Mouse (Mus musculus) left cerebral cortex, postnatal 25 days (tissue): ENCODE measurements around the gene Cbx4. TPM values are rescaled to one million over a fixed set of nuclear protein-coding genes. Genes with fewer than 3 reads are reported as not detected.

Experiments used
- DNase-seq, 2 experiments: peaks; one replicate each; pipeline ENCODE4 v3.0.0; 2022; ENCODE audit warnings: low spot score in 2 of 2, mixed read lengths in 1 of 2
- intact Hi-C: fragments of 180-260 bp; cut with DNase I; formaldehyde crosslinking; loops from one replicate; pipeline ENCODE4 v1.15.1; 2025
- total RNA-seq, 2 experiments: library from RNA; stranded (reverse); gene quantifications; 2 replicates each; pipeline ENCODE4 v1.2.3; 2021

Gene Cbx4
- total RNA-seq, 2 experiments from 2014 or later = 59.5 to 66.2 TPM

DNA sequence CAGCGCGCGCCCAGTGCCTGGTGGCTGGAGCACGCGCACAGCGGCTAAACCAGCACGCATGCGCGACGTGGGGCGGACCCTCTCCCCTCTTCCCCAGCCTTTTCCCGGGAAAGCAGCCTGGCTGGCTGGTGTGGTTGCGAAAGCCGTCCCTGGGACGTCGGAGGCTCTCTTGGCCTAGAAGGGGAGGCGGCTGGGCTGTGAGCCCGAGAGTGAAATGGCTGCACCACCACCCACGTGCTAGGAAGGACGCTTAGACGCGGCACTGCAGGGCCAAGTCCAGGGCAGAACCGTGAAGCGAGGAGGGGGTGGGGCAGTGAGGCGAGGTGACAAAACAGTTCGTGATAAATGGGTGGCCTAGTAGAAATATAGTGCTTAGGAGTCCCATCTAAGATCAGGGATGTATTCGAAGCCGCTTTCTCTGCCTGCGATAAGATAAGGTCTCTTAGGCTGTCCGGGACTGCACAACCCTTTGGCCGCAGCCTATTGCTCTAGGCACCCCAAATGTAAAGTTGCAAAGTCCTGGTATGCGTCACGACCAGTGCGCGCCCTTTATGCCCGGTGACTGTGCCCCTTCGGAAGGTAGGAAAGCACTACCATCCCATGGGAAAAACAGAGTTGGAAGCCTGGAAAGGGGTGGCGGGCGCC, 39.3 kb downstream of the Cbx4 start:
- DNase-seq = no peak
- intact Hi-C loops = no loop called here

DNA sequence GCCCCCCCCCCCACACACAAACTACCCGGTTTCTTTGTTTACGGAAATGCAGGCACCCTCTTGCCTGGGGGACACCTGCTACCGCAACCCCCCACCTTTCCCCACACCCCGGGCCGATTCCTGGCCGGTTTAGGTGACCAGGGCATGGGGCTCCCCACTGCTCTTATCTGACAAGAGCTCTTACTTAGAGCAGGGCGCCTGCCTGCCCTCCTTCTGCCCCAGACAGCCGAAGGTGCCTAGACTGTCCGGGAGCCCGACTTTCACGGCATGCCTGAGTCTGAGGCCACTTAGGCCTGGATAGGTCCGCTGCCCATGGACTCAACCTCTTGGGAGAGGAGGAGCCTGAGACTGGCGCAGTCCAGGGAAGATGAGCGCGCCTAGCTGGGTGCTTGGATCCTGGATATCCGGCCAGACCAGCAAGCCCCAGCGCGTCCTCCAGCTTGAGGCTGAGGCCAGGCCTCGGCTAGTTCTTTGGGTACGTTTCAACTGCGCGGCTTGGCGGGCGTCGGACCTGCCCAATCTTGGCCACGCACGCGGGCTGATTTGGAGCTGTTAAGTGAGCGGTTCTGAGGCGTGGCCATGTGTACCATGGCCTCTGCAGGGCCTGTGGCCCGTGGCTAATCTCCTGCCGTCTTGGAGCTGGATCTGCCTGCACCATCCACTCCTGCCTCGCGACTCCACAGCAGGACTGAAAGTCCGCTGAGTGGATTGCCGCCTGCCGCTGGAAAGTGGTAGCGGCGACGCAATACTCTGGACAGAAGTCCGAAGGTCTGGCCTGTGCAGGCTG, 41.3 kb downstream of the Cbx4 start:
- intact Hi-C loops = no loop called here

DNA sequence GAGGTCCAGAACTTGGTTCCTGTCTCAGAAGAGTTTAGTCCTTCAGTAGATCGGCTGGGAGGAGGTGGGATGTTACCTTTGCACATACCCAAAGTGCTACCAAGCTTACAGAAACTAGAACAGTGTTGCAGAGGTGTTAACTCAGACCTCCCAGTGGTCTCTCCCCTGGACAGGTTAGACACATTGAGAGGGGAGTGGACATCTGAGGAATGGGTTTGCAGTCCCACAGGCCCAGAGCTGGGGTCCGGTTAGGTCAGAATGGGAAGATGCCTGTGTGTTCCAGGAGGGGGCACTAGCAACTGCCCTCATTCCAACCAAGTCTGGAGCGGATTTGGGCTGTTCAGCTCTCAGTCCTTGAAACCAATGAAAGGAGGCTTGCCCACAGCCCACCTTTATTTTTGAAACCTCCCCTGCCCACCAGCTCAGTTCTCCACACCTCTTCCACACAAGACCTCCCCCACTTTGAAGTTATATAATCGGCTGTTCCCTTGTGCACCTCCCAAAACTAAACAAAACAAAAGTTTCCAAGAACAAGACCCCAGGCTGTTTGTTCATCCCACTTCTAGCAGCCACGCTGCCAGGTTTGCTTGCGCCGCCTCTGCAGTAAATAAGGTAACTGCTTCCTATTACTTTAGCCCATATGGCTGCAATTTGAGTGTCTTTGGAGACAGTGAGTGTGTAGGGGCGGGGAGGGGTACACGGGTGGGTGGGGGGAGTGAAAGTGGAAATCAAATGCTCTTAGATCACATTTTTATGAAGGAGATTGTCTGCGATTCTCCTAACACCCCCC, 42.1 kb downstream of the Cbx4 start:
- no peak for DNase-seq
- intact Hi-C loops = no loop called here

More for the DNA sequence above, 41.3 kb downstream of the Cbx4 start:
- DNase-seq = no peak

DNA sequence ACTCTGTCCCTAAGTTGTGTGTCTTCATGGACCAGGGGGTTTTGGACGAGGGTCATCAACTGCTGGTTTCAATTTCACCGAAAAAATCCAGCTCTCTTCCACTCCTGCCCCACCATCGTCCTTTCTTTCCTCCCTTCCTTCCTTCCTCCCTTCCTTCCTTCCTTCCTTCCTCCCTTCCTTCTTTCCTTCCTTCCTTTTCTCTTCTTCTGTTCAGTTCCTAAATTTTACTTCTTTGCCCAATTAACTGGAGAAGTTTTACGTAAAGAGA, 42.8 kb downstream of the Cbx4 start:
- no peak for DNase-seq
- intact Hi-C loops = no loop called here

DNA sequence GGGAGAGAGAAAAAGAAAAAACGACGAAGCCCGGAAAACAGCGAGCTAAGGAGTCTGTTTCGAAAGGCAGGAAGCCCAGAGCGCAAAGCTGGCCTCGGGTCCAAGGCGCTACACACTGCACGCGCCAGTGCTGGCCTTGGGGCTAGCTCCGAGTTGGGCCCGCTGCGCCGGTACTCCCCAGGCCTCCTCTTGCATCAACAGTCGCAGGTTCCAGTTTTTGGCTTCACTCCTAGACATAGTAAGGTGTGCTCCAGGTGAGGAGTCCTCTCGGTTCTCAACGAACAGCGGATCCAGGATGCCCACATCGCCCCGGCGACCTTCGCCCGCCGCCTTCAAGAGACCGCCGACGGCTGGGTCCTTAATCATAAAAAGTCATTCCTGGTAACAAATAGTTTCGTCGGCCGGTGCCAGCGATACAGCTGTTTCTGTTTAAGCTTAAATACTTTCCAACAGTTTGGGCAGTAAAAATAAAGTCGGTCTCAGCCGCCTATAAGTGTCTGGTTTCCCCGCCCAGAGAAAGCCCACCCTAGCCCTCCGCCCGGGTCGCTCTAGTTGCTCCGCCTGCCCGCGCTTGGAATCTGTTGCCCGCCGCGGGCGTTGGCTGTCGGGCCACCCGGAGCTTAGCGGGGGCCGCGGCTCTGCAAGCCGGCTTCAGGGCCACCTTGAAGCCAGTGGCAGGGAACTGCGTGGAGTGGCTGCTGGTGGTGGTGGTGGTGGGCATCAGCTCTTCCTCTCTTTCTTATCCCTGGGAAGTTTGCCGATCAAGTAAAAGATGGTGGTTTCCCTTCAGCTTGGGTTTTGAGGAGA, 43.4 kb downstream of the Cbx4 start:
- no peak for DNase-seq
- intact Hi-C loops = no loop called here

DNA sequence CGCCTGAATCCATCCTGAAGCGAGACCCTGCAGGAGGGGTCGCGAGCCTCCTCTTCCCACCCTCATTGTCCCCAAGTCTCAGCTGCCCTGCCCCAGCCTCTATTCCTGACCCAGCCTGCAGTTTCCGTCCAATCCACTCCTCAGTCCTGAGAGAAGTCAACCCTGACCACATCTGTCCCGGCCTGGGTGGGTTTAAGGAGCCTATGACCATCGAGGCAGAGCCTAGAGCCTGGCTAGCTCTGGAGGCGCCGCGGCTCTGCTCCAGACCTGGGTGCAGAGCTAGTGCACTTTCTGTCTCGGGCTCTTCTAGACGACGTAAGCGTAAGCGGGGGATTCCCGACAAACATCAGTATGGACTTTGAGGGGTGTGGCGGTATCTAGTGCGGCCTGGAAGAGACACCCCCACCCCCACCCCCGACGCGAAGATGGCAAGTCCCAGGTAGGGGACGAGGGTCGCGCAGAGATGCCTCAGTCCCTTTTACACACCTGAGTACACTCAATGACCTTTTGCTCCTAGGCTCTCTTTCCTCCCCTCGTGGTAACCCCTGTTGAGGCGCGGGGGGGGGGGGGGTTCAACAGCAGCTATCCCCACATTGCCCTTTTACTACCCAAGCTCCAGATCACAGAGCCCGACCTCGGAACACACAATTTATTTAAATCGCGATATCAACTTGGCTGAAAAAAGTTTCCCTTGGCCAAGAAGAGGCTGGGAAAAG, 44.1 kb downstream of the Cbx4 start:
- intact Hi-C loops = no loop called here
- no peak for DNase-seq

DNA sequence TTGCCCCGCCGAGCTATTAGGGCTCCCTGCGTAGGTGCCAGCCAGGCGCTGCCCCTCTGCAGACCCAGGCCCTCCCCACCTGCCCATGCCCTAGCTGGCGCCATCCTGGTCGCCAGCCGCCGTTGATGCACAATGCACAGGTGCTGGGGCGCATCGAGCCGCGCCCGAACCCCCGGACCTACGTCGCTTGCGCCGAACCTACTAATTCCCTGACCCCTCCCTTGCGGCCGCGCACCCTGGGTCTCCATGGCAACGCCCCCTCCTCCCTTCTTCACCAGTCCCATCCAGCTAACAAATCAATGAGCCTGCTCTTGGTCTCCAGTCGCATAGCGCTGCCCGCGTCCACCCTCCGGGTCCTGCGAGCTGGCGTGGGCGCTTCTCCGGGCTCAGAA, 44.7 kb downstream of the Cbx4 start:
- peak; percentile 61 to 73 for DNase-seq

DNA sequence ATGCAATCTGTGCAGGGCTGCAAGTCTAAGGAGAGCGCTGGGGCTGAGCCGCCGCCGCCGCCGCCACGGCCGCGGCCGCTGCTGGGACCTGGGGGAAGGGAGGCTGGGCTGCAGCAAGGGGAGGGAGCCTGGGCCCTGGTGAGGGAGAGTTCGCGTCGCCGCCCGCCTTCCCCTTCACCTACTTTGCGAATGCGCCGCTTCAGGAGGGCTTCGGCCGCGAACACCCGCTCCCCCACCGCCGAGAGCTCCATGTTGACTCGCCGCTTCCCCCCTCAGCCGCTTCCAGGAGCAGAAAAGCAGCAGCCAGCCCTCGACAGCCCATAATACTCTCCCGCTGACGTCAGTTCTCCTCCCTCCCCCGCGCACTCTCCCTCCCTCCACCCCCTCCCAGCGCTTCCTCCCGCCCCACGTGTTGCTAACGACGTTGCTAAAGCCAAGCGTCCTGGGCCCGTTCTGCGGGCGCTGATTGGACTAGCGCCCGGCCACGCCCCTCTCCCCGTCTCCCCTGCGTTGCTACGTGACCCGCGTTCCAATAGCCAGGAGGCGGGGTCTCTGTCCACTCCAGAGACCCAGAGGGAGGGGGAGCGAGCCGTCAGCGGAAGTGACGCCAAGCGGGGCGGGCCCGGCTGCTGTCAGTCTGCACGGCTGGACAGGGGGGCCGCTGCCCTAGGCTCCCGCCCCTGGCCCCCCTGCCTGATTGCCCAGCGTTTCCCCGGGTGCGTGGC, 45.3 kb downstream of the Cbx4 start, which contains the start of gene Cbx8:
Gene Cbx8 (minus strand): TSS at position 370 of the 725 bp plus-strand sequence.
- intact Hi-C loops = no loop called here
- peak; percentile 99 to 100 for DNase-seq

More for the DNA sequence above, 44.7 kb downstream of the Cbx4 start:
- intact Hi-C loops = no loop called here

DNA sequence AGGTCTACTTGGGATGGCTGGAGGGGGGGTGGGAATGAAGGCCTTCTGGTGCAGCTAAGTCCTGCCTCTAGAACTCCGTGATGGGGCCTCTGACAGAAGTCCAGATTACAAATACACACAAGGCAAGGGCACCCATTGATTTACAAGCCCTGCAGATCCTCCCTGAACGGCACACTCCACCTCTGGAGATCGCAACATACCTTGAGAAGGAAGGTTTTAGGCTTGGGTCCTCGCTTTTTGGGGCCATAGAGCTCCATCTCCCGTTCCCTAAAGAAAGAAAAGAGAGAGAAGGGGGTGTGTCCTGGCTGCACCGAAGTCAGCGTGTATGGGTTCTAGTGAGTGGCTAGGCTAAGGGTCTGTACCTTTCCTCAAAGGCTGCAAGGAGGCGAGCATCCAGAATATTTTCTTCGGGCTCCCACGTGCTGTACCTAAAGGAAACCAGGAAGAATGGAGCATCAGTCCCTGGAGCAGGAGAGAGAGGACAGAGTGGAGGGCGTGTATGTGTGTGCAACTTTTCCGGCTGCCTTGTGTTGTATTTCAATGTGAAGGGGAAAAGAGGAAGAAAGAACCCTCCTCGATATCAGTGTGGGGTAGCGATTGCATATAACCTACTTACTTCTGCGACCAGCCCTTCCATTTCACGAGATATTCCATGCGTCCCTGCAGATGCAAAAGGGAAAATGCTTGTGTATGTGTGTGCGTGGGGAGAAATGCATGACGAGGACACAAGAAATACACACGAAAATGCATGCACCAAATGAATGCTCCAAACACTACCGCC, 46.1 kb downstream of the Cbx4 start:
- DNase-seq = no peak
- intact Hi-C loops = no loop called here

DNA sequence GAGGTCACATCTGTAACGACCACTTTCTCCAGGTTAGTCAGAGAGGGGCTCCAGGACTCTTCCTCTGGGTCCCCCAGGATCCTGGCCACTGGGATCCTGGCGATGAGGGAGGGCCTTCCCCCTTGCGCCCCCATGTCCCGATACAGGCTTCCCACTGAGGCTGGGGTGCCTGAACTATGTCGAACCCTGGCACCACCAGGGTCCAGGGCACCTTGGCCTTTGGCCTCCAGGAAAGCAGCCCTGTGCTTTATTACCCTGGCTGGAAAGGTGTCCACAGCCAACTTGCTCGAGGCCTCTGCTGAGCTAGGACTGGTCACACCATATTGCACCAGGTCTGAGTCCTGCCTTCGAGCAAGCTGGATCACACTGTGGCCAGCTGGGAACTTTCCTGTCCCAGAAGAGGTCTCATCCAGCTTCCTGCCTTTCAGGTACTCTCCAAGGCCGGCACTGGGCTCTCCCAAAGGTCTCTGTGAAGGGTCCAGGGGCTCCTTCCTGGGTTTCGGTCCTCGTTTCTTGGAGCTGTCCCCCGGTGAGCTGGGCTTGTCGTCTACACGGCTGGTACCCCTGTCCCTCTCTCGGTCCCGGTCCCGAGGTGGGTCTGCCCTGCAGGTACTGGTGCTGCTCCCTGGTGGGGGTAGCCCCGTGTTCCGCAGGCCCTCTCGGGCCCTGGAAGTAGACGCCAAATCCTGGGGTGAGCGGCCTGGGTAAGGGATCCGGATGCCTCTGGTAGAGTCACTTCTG, 47.1 kb downstream of the Cbx4 start:
- intact Hi-C loops = no loop called here
- DNase-seq = no peak

DNA sequence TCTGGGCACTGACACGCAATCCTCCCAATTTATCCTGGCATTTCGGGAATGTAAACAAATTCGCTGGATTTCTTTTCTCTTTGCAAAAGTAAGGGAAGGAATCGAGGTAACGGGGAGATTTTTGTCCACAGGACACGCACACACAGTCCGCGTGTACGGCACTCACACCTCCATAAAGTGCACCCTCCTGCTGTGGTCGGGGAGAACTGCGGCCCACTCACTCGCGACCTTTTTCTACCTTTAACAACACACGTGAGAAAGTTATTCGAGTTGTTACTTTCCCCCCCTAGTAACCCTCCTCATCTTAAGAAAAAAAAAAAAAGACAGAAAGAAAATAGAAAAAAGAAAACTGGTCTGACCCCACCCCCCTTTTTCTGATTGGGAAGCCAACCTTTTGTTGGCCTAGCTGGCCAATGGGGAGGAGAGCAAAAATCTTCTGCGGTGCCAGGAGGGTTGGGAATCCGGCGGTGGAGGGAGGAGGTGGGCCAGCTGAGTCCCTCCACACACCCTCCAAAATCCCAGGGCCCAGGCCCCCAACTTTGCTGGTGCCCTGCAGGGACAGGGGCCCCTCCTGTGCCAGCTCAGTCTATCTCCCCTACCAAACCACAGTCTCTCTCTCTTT, 48.1 kb downstream of the Cbx4 start:
- intact Hi-C loops = no loop called here
- DNase-seq = no peak

DNA sequence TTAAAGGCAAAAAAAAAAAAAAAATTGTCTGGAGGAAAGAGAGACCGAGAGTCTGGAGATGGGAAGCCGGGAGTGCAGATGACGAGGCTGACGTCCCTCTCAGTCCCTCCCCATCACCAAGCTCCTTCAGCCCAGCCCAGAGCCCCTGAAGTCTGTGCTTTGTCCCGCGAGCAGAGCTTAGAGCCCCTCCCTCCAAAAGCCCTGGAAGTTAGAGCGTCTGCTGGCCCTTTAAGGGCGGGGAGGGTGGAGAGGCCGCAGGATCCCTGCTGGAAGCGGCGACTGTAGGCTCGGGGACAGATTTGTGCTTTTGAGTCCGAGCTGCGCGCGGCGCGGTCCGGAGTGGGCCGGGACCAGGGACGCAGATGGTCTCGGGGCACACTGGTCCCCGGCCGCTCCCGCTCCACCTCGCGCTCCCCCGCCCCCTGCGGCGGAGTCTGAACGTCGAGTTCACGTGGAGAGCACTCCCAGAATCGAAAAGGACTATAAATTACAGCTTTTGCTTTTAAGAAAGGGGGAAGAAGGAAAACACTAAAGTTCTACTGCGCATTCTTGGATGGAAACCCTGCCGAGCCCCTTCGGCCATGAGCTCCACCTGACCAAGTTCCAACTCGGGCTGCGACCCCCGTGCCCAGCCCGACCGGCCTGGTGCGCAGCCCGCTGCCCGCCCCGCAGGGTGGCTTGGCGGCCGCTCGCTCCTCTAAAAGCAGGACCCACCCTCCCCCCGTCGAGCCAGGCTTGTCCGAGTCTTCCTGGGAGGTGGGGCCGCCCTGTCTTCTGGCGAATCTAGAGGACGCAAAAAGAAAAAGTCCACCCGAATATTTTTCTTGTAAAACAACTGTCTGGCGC, 48.9 kb downstream of the Cbx4 start:
- intact Hi-C loops = no loop called here
- DNase-seq = no peak

DNA sequence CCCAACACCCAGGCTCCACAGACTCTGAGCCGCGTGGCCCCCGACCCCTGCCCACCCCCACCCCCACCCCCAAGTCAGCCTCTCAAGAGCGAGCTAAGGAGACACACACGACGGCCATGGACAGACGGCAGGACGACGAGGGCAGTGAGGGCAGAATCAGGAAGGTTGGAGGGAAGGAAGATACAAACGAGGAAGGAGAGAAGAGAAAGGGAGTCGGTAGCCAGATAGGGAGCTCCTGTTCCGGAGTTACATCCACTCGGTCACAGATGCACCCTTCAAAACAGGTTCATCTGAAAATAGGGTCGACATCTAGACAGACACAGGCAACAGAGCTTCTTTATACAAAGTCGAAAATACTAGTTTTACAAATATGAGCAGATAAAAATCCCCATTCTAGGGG, 49.6 kb downstream of the Cbx4 start:
- intact Hi-C loops = no loop called here
- no peak for DNase-seq

DNA sequence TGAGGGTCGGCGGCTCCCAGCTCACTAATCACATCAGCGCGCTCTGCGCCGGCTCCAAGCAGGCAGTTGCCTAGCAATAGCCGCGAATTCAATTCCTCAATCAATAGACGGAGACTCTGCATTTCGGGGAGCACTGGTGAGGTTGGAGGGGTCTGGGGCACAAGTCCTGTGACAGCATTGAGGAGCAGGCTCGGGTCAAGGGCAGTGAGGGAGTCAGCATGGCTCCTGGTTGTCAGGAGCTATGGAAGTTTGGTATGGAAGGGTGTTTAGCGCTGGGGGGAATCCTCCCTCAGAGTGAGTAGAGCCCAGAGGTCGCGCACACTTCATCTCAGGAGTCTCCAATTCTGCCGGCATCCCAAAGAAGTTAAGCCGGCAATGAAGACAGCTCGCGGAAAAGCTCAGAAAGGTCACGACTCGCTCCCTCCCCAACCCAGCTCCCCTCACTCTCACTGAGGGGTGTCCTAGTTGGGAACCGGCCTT, 50.3 kb downstream of the Cbx4 start:
- intact Hi-C loops = no loop called here
- DNase-seq = no peak

DNA sequence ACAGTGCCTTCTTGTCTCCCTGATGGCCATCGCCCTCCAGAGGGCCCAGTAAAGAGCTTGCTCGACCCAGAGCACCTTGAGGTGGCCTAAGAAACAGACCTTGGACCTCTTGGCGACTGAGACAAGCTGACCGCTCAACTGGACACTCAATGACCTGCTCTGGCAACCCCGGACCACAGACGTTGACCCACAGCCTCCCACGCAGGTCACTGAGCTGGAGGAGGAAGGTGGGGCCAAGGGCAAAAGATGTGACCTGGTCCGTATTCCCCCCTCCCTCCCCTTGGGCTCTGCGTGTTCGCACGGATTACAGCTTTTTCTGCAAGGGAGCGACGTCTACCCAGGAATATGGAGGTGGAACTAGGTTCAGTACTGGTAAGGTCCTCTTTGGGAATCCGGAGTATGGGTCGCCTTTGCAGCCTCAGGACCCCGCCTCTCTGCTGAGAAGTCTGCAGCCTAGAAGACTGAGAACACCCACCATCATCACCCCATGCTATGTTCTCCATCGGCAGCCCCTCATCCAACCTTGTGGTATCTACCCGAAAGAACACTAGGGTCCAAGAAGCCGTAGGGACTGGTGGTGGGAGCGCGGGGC, 50.8 kb downstream of the Cbx4 start:
- intact Hi-C loops = no loop called here
- no peak for DNase-seq

DNA sequence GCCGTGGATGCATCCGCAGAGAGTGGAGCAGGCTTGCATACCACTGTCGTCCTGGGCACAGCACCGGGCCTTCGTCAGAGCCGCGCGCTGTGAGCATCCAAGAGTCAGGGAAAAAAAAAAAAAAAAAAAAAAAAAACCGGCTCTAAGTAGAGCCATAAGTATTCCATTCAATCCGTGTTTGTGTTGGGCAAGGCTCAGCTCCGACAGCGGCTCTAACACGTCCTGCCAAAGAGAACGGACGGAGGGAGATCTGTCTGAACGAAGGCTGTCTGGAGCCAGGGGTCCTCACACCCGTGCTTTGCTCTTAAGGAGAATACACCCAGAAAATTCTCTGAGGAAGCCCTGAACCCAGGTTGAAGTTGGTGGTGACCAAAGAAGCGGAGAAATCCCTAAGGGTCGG, 51.4 kb downstream of the Cbx4 start:
- no peak for DNase-seq
- intact Hi-C loops = no loop called here
